Mouse (Mus musculus): ENCODE measurements around the gene Ubqlnl. TPM values are rescaled to one million over a fixed set of nuclear protein-coding genes. Genes with fewer than 3 reads are reported as not detected.

Ubqlnl gene
- polyA plus RNA-seq, 1 experiment from 2014 or later: not detected

DNA sequence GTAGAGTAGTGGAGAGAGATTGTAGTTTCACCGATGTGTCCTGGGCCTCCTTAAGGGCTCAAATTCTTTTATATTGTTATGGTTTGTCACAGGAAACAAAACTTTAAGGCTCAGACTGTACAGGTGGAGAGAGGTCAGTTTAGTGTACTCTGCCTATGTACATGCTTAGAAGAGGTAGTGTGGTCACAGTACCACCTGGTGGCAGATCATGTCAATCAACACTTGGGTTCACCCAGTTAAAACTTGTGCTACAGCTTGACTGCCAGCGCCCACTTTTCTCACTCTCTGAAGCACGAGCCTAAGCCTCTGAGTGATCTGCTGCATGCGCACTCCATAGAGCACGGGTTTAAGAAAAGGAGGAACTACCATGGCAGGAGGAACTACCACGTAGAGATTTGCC lies 16.7 kb upstream of the Ubqlnl start:
- no peak for ATAC-seq
- Histone ChIP-seq H3K27me3 (replicated peaks; ENCODE audit: control insufficient read depth, insufficient read depth, low read length) (no peaks in the 10 kb centered on the region), H3K4me2 (ENCODE audit: low read depth, low read length) (no peak overlapping the region), H3K9me3 (ENCODE audit: control insufficient read depth, low read length) (no peaks in the 10 kb centered on the region), H3K9ac (ENCODE audit: low read depth, low read length) (no peak overlapping the region), H3K36me3 (ENCODE audit: control insufficient read depth, insufficient read depth, low read length) (no peaks in the 10 kb centered on the region), H3K27ac (ENCODE audit: low read length) (no peak overlapping the region), H3K4me1 (ENCODE audit: control insufficient read depth, insufficient read depth, low read length) (no peaks in the 10 kb centered on the region), H3K4me3 (ENCODE audit: low read length) (no peak overlapping the region)
- WGBS: 83% methylated on average over 6 of the region's 6 CpGs

DNA sequence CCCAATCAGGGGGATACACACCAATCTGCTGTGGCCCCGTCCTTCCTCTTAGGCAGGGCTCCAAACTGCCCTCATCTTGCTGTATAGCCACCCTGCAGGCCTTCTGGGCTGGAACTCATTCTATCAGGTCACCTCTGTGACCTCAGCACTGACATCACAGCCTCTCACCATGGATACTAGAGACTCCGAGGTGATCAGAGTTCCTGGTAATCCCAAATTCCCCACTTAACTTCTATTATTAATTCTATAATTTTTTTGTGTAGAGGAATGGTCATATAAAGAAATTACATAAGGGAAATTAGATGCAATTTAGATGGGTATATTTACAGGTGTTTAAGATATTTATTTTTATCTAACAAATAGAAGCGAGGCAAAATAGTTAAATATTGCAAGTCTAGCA lies 7.2 kb downstream of the Ubqlnl start, which contains the start of gene Ubqln3:
TSS of gene Ubqln3 (minus strand) at position 101 of the 400 bp plus-strand sequence.
- 67% methylated on average over 3 of the region's 3 CpGs for WGBS
- Histone ChIP-seq H3K4me1 (ENCODE audit: control insufficient read depth, insufficient read depth, low read length) (no peaks in the 10 kb centered on the region), H3K27ac (ENCODE audit: low read length) (no peak within 1 kb of the TSS), H3K4me3 (ENCODE audit: low read length) (no peak within 1 kb of the TSS), H3K36me3 (ENCODE audit: control insufficient read depth, insufficient read depth, low read length) (no peaks in the 10 kb centered on the region), H3K4me2 (ENCODE audit: low read depth, low read length) (no peak within 1 kb of the TSS), H3K27me3 (replicated peaks; ENCODE audit: control insufficient read depth, insufficient read depth, low read length) (no peaks in the 10 kb centered on the region), H3K9ac (ENCODE audit: low read depth, low read length) (no peak within 1 kb of the TSS), H3K9me3 (ENCODE audit: control insufficient read depth, low read length) (no peaks in the 10 kb centered on the region)
- ATAC-seq: no peak

DNA sequence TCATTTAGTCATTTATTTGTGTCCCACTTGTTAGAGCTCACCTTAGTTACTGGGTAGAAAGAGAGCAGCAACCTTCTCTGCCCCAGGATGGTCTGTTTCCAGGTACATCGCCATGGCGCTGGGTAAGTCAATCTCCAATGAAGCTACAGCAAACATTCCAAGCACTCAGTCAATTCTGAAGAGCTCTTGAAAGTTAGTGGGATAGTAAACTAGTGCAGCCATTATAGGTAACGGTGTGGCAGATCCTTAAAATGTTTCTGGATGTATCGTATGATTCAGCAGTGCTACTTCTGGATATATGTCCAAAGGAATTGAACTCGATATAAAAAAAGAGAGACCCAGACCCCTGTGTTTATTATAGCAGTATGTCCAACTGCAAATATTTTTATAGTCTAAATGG lies 13.1 kb downstream of the Ubqlnl start, which contains the start of gene Olfr643:
TSS of gene Olfr643 (minus strand) at position 101 of the 400 bp plus-strand sequence.
- no peaks in the 10 kb centered on the region for H3K9me3 ChIP-seq (ENCODE audit: control insufficient read depth, low read length)
- H3K4me2 ChIP-seq (ENCODE audit: low read depth, low read length): no peak within 1 kb of the TSS
- no peak within 1 kb of the TSS for H3K27ac ChIP-seq (ENCODE audit: low read length)
- no peak for ATAC-seq
- H3K4me3 ChIP-seq (ENCODE audit: low read length): no peak within 1 kb of the TSS
- no peak within 1 kb of the TSS for H3K9ac ChIP-seq (ENCODE audit: low read depth, low read length)
- no peaks in the 10 kb centered on the region for H3K27me3 ChIP-seq (replicated peaks; ENCODE audit: control insufficient read depth, insufficient read depth, low read length)
- H3K4me1 ChIP-seq (ENCODE audit: control insufficient read depth, insufficient read depth, low read length): no peaks in the 10 kb centered on the region
- WGBS: 77% methylated on average over 5 of the region's 5 CpGs
- H3K36me3 ChIP-seq (ENCODE audit: control insufficient read depth, insufficient read depth, low read length): no peaks in the 10 kb centered on the region

DNA sequence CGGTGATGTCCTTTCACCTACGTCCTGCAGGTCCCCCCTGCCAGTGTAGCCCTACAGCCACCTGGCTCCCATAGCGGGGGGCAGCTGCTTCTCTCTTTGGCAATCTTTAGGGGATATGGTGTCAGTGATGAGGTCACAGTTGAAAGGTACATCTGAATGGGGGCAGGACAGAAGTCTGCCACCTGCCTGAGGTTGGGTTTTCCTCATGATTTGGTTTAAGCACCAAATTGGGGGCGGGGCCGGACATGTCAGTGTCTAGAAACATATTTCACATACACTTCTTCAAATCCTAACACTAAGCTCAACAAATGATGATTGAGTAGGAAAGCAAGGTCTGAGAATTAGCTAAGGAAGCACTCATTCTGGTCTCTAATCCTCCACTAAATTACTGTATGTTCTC lies 20.6 kb downstream of the Ubqlnl start, which contains the start of gene Ubqln5:
TSS of gene Ubqln5 (minus strand) at position 101 of the 400 bp plus-strand sequence.
- no peak within 1 kb of the TSS for H3K4me3 ChIP-seq (ENCODE audit: low read length)
- no peaks in the 10 kb centered on the region for H3K27me3 ChIP-seq (replicated peaks; ENCODE audit: control insufficient read depth, insufficient read depth, low read length)
- H3K9me3 ChIP-seq (ENCODE audit: control insufficient read depth, low read length): no peaks in the 10 kb centered on the region
- H3K9ac ChIP-seq (ENCODE audit: low read depth, low read length): no peak within 1 kb of the TSS
- H3K27ac ChIP-seq (ENCODE audit: low read length): no peak within 1 kb of the TSS
- WGBS: 93% methylated on average over 5 of the region's 5 CpGs
- H3K36me3 ChIP-seq (ENCODE audit: control insufficient read depth, insufficient read depth, low read length): no peaks in the 10 kb centered on the region
- no peaks in the 10 kb centered on the region for H3K4me1 ChIP-seq (ENCODE audit: control insufficient read depth, insufficient read depth, low read length)
- no peak within 1 kb of the TSS for H3K4me2 ChIP-seq (ENCODE audit: low read depth, low read length)
- no peak for ATAC-seq

DNA sequence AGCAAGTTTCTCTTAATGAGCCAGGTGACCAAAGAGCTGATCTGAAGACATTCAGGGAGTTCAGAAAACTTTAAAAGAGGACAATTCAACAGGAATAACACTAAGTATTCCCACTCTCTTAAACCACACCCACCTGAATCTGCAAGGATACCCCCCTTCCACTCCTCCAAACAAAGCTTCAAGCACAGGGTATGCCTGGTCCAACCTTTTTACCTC lies 45.7 kb downstream of the Ubqlnl start, which contains the start of gene Olfr646:
TSS of gene Olfr646 (plus strand) at position 117 of the 216 bp plus-strand sequence.
- H3K27ac ChIP-seq (ENCODE audit: low read length): no peak within 1 kb of the TSS
- no peak for ATAC-seq
- H3K4me3 ChIP-seq (ENCODE audit: low read length): no peak within 1 kb of the TSS
- H3K36me3 ChIP-seq (ENCODE audit: control insufficient read depth, insufficient read depth, low read length): no peaks in the 10 kb centered on the region
- no peak within 1 kb of the TSS for H3K4me2 ChIP-seq (ENCODE audit: low read depth, low read length)
- no peaks in the 10 kb centered on the region for H3K27me3 ChIP-seq (replicated peaks; ENCODE audit: control insufficient read depth, insufficient read depth, low read length)
- H3K9ac ChIP-seq (ENCODE audit: low read depth, low read length): no peak within 1 kb of the TSS
- H3K9me3 ChIP-seq (ENCODE audit: control insufficient read depth, low read length): no peaks in the 10 kb centered on the region
- no peaks in the 10 kb centered on the region for H3K4me1 ChIP-seq (ENCODE audit: control insufficient read depth, insufficient read depth, low read length)

DNA sequence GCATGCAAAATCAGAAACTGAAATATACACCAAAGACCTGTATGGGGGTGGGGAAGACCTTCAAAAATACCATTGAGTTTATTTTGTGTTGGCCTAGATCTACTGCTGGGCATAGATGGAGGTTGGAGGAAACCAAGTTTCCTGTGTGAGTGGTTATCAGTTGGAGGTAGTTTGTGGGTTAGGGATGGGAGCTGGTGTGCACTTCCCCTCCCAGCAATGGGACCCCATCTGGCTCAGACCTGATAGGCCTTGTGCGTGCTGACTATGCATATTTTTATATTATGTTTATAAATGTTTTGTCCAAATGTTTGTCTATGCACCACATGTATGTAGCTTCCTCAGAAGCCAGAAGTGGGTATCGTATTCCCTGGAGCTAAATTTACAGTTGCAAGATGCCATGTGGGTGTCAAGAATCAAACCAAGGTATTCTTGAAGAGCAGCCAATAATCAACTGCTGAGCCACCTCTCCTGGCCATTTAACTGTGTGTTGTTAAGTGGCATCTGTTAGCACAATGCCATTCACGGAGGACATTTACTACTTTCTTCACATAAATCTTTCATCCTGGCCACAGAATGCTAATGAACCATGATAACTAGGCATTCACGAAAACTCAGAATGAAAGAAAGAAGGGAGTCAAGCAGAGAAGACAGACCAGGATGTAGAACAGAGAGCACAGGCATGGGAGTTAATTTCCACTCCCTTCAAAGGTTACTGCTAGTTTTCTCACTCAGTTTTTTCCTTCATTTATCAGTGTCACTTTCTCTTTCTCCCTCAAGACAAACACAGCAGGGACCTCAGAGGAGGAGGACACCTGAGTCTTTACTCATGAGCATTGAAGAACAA lies 46.2 kb downstream of the Ubqlnl start:
- Histone ChIP-seq H3K36me3 (ENCODE audit: control insufficient read depth, insufficient read depth, low read length) (no peaks in the 10 kb centered on the region), H3K4me3 (ENCODE audit: low read length) (no peak overlapping the region), H3K9me3 (ENCODE audit: control insufficient read depth, low read length) (no peaks in the 10 kb centered on the region), H3K27me3 (replicated peaks; ENCODE audit: control insufficient read depth, insufficient read depth, low read length) (no peaks in the 10 kb centered on the region), H3K27ac (ENCODE audit: low read length) (no peak overlapping the region), H3K9ac (ENCODE audit: low read depth, low read length) (no peak overlapping the region), H3K4me2 (ENCODE audit: low read depth, low read length) (no peak overlapping the region), H3K4me1 (ENCODE audit: control insufficient read depth, insufficient read depth, low read length) (no peaks in the 10 kb centered on the region)
- WGBS: 43% methylated on average over 4 of the region's 4 CpGs
- ATAC-seq: no peak

Other genes starting within 250 kb of the Ubqlnl start
- not detected in 2 replicates for gene Olfr65, start 247.1 kb downstream of the Ubqlnl start, polyA plus RNA-seq (2015; fragmentation: Nextera tagmentation; extraction: Ambion mirVana)
- not detected in 2 replicates for gene Olfr631, start 221.7 kb downstream of the Ubqlnl start, polyA plus RNA-seq (2015; fragmentation: Nextera tagmentation; extraction: Ambion mirVana)
- not detected in 2 replicates for gene Olfr632, start 216.2 kb downstream of the Ubqlnl start, polyA plus RNA-seq (2015; fragmentation: Nextera tagmentation; extraction: Ambion mirVana)
- gene Olfr633, start 206.1 kb downstream of the Ubqlnl start, polyA plus RNA-seq (2015; fragmentation: Nextera tagmentation; extraction: Ambion mirVana): not detected in 2 replicates
- not detected in 2 replicates for gene Olfr635, start 179.4 kb downstream of the Ubqlnl start, polyA plus RNA-seq (2015; fragmentation: Nextera tagmentation; extraction: Ambion mirVana)
- not detected in 2 replicates for gene Olfr638, start 151.8 kb downstream of the Ubqlnl start, polyA plus RNA-seq (2015; fragmentation: Nextera tagmentation; extraction: Ambion mirVana)
- not detected in 2 replicates for gene Olfr639, start 133.3 kb downstream of the Ubqlnl start, polyA plus RNA-seq (2015; fragmentation: Nextera tagmentation; extraction: Ambion mirVana)
- not detected in 2 replicates for gene Olfr640, start 125.0 kb downstream of the Ubqlnl start, polyA plus RNA-seq (2015; fragmentation: Nextera tagmentation; extraction: Ambion mirVana)
- gene Olfr641, start 115.1 kb downstream of the Ubqlnl start, polyA plus RNA-seq (2015; fragmentation: Nextera tagmentation; extraction: Ambion mirVana): not detected in 2 replicates
- gene Olfr642, start 97.9 kb downstream of the Ubqlnl start, polyA plus RNA-seq (2015; fragmentation: Nextera tagmentation; extraction: Ambion mirVana): not detected in 2 replicates
- not detected in 2 replicates for gene 4930516K23Rik, start 89.1 kb downstream of the Ubqlnl start, polyA plus RNA-seq (2015; fragmentation: Nextera tagmentation; extraction: Ambion mirVana)
- gene Olfr644, start 78.7 kb downstream of the Ubqlnl start, polyA plus RNA-seq (2015; fragmentation: Nextera tagmentation; extraction: Ambion mirVana): not detected in 2 replicates
- not detected in 2 replicates for gene Olfr645, start 65.1 kb downstream of the Ubqlnl start, polyA plus RNA-seq (2015; fragmentation: Nextera tagmentation; extraction: Ambion mirVana)
- not detected in 2 replicates for gene Olfr646, start 45.7 kb downstream of the Ubqlnl start, polyA plus RNA-seq (2015; fragmentation: Nextera tagmentation; extraction: Ambion mirVana)
- gene Ubqln5, start 20.7 kb downstream of the Ubqlnl start, polyA plus RNA-seq (2015; fragmentation: Nextera tagmentation; extraction: Ambion mirVana): not detected in 2 replicates
- not detected in 2 replicates for gene Olfr643, start 13.2 kb downstream of the Ubqlnl start, polyA plus RNA-seq (2015; fragmentation: Nextera tagmentation; extraction: Ambion mirVana)
- gene Ubqln3, start 7.3 kb downstream of the Ubqlnl start, polyA plus RNA-seq (2015; fragmentation: Nextera tagmentation; extraction: Ambion mirVana): not detected in 2 replicates
- gene Olfm5, start 14.3 kb upstream of the Ubqlnl start, polyA plus RNA-seq (2015; fragmentation: Nextera tagmentation; extraction: Ambion mirVana): not detected in 2 replicates
- 0.11 and 0.20 TPM in 2 replicates for gene Olfr648, start 32.8 kb upstream of the Ubqlnl start, polyA plus RNA-seq (2015; fragmentation: Nextera tagmentation; extraction: Ambion mirVana)
- gene Olfr649, start 45.4 kb upstream of the Ubqlnl start, polyA plus RNA-seq (2015; fragmentation: Nextera tagmentation; extraction: Ambion mirVana): not detected in 2 replicates
- 0.78 and 1.2 TPM in 2 replicates for gene Trim6, start 68.2 kb upstream of the Ubqlnl start, polyA plus RNA-seq (2015; fragmentation: Nextera tagmentation; extraction: Ambion mirVana)
- gene Trim34a, start 93.9 kb upstream of the Ubqlnl start, polyA plus RNA-seq (2015; fragmentation: Nextera tagmentation; extraction: Ambion mirVana): 2.0 and 2.6 TPM in 2 replicates
- 0.33 and 0.47 TPM in 2 replicates for gene Trim5, start 137.5 kb upstream of the Ubqlnl start, polyA plus RNA-seq (2015; fragmentation: Nextera tagmentation; extraction: Ambion mirVana)
- gene Trim12a, start 164.9 kb upstream of the Ubqlnl start, polyA plus RNA-seq (2015; fragmentation: Nextera tagmentation; extraction: Ambion mirVana): 5.1 and 6.3 TPM in 2 replicates
- 0.13 TPM in 1 of 2 replicates, not detected in the other for gene Trim34b, start 178.9 kb upstream of the Ubqlnl start, polyA plus RNA-seq (2015; fragmentation: Nextera tagmentation; extraction: Ambion mirVana)
- gene Trim12c, start 202.8 kb upstream of the Ubqlnl start, polyA plus RNA-seq (2015; fragmentation: Nextera tagmentation; extraction: Ambion mirVana): 1.9 and 2.5 TPM in 2 replicates
- 0.06 and 0.20 TPM in 2 replicates for gene Trim30b, start 219.3 kb upstream of the Ubqlnl start, polyA plus RNA-seq (2015; fragmentation: Nextera tagmentation; extraction: Ambion mirVana)

Data from intestine, embryonic 16.5 days (tissue).